Mouse (Mus musculus) B cell, adult 2 months (primary cell): ENCODE data around the gene Mrpl53.

ENCODE experiments used
- DNase-seq, 2 experiments: peaks; one replicate each; pipeline ENCODE4 v3.0.0; 2022

Gene Mrpl53

GRCm38 (mm10) chr6:83122961-83123360, 14.1 kb downstream of the Mrpl53 start:
- no peak for DNase-seq

DNA sequence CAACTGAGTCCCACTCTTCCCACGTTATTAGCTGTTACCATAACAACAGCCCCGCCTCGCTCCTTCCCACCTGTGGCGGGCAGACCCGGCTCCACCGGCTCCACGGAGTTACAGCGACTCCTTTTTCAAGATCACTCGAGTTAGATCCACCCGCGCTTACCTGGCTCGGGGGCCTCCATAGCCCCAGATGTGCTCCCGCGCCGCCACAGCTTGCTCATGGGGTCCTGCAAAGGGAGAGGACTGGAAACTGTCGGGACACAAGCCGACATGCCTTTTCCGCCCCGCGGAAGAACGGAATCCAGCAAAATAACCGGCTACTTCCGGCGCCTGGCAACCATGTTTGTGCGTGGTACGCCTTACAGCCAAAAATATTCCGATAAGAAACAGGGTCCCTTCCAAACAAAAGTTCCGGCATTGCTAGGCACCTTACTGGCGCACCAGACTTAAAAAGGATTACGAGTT, 16.0 kb downstream of the Mrpl53 start:
- peak; percentile 94 to 95 for DNase-seq

- no peak for DNase-seq
These were observed 16.5 kb downstream of the Mrpl53 start, which contains the start of gene Ino80b for GRCm38 (mm10) chr6:83125331-83125730. Gene Ino80b (minus strand): TSS chr6:83125431.

GRCm38 (mm10) chr6:83127419-83127818, 18.6 kb downstream of the Mrpl53 start:
- no peak for DNase-seq

GRCm38 (mm10) chr6:83131469-83132034, 22.7 kb downstream of the Mrpl53 start:
- DNase-seq: no peak

DNA sequence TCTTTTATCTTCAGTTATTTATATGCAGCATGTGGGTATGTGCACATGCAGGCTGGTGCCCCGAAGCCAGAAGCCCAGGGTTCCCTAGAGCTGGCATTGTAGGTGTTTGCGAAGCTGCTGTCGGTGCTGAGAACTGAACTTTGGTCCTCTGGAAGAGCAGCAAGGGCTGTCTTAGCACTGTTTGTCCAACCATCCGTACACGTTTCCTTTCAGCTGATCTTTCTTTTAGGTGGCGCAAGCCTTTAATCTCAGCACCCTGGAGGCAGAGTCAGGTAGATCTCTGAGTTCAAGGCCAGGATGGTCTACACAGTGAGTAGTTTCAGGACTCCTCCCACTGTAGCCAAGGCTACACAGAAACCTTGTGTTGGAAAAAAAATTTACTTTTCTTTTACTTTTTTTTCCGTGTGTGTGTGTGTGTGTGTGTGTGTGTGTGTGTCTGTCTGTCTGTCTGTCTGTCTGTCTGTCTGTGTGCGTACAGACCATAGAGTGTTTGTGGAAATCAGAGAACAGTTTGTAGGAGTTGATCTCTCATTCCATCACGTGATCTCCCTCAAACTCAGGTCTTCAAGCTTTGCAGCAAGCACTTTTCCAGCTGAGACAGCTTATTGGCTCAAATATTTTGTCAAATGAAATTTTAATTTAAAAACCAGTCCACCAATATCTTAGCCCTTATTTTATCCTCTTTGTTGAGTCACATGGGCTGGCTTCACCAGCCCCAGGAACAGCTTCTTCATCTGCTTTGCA, 23.5 kb downstream of the Mrpl53 start:
- DNase-seq: no peak

DNA sequence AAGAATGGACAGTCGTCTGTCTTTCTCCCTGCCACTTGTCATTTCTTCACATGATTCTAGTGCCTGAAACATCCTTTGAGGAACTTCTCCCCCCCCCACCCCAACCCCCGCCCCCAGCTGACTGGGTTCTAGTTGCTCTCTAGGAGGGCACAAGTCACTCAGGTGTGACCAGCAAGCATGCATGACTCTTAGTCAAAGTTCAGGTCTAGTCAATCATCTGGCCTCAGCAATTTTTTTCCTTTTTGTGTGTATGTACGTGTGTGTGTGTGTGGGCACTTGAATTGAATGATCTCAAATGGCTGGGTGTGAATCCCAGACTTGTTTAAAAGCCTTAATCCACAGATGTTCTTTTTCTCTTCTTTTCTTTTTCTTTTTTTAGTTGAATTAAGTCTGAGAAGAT, 25.4 kb downstream of the Mrpl53 start:
- DNase-seq: no peak

DNA sequence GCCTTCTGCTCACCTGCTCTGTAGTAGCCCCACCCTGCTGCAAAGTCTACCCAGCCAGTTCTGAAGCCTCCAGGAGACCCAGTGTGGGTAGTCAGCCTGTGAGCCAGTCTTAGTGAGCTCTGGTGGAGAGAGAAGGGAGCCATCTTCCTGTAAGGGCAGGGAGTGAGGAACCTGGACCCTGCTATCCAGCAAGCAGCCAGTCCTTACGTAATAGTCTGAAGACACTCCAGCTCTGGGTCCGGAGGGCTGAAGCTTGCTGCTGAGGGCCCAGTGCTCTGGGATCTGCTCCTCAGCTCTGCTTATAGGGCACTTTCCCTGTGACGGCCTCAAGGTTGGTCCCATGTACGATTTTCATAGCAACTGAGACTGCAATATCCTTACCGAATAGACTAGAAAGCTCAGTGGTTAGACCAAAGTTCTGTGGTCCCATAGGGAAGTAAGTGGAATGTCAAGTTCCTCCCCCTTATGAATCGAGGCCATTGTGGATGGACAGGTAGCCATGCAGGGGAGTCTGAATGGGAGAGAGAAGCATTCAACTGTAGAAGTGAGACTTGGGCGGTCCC, 26.2 kb downstream of the Mrpl53 start, which contains the start of gene Rtkn:
TSS of gene Rtkn (plus strand) at position 513 of the 563 bp plus-strand sequence.
- no peak for DNase-seq

GRCm38 (mm10) chr6:83135571-83136161, 26.8 kb downstream of the Mrpl53 start:
- no peak for DNase-seq

DNA sequence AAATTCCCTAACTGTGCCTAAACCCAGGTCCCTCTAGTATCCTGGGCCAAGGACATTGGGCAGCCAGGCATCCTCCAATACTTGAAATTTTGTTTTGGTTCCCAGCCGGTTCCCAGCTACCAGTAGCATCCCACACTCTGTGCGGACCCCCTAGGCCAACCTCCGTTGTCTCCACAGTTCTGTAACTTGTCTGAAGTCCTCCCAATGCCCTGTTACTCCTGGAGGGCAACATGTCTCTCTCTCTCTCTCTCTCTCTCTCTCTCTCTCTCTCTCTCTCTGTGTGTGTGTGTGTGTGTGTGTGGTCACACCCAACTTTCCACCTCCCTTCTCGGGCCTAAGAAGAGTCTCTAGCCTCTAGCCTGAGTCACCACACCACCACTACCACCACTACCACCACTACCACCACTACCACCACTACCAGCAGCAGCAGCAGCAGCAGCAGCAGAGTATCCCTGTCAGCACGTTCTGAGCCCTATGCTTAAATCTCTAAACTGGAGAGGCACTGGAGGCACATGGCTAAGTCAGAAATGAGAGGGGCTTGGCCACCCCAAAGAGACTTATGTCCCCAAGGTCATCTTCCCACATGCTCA, 27.5 kb downstream of the Mrpl53 start:
- DNase-seq: no peak

GRCm38 (mm10) chr6:83136881-83137575, 28.2 kb downstream of the Mrpl53 start:
- DNase-seq: no peak

DNA sequence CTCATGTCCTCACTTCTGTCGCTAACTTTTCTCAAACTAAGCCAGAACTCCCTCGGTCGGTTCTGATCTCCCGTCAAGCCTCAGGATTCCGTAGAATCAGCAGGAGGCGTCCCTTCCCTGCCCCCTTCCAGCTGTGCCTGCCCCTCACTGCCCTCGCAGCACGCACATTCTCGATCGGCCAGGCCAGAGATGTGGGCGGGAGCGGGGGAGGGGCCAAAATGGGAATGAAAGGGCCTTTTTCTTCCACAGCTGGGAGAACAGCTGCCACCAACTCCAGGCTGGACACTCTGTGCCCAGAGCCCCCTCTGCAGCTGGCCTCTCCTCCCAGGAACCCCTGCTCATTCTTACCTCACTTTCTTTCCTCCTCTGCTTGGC, 28.7 kb downstream of the Mrpl53 start:
- no peak for DNase-seq

DNA sequence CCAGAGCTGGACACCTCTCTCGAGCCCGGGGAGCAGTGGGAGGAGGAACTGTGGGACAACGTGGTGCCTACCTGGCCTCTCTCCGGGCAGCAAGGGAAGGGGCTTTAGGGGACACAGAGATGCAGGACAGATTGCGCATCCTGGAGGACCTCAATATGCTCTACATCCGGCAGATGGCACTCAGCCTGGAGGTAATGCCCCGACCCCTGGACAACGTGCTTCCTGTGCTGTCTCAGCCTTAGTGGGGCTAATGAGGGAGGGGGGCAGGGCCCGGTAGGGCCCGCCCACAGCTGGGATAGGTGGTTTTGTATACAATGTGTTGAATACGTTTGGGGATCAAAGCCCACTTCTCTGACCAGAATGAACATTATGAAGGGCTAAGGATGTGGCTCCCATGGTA, 29.2 kb downstream of the Mrpl53 start:
- no peak for DNase-seq

- no peak for DNase-seq
These were observed 31.2 kb downstream of the Mrpl53 start for GRCm38 (mm10) chr6:83140044-83140443.

- DNase-seq: no peak
These were observed 32.8 kb downstream of the Mrpl53 start for GRCm38 (mm10) chr6:83141636-83142035.

DNA sequence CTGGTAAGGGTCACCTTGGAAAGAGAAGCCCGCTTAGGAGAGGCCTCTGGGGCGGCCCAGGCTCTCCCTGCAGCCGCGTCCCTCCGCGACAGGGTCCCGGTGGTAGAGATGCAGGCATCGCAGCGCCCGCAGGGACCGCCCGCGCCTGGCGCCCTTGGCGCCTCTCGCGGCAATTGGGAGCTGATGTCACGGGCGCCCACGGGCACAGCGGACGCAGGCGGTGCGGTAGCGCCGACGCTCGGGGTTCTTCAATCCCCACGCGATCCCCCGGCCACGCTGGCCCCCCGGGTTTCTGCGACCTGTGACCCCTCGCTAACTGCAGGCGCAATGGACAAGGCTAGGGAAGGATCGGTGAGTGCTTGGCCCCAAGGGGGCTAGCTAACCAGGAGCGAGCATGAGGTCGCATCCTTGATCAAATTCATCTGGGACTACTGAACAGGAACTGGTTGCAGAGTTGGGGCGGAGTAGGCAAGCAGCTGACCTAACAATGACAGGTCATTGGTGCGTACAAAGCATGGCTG, 33.4 kb downstream of the Mrpl53 start:
- DNase-seq: no peak

DNA sequence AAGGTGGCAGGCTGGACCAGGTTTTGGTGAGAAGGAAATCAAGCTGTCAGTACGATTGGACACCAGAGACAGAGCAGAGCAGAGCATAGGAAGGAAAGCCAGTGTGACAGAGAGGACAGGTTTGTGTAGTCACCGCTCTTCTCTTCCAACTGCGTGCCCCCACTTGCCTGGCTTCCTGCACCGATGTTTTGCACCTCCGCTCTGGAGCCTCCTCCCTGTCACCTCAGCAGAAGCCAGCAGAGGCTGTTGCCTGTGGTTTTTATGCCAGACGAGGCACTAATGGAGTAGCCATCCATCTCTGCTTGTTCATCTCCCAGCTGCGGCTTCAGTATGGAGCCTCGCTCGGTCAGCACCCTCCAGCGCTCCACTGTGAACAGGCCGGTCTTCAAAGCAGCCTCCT, 34.0 kb downstream of the Mrpl53 start:
- no peak for DNase-seq

DNA sequence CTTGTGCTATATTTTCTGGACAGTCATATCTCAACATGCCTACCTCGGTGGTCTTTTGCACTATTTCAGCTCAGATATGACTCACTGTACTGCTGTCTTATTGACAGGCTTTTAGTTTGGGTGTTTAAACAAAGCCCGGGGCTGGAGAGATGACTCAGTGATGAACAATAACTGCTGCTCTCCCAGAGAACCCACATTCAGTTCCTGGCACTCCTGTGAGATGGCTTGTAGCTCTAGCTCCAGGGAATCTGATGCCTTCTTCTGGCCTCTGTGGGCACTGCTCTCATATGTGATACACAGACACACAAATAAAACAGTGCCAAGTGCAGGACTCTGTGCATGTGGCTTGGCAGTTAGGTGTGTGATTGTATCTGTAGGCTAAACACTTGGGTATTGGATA, 36.4 kb downstream of the Mrpl53 start:
- DNase-seq: no peak

- no peak for DNase-seq
These were observed 37.0 kb downstream of the Mrpl53 start for GRCm38 (mm10) chr6:83145805-83146204.

DNA sequence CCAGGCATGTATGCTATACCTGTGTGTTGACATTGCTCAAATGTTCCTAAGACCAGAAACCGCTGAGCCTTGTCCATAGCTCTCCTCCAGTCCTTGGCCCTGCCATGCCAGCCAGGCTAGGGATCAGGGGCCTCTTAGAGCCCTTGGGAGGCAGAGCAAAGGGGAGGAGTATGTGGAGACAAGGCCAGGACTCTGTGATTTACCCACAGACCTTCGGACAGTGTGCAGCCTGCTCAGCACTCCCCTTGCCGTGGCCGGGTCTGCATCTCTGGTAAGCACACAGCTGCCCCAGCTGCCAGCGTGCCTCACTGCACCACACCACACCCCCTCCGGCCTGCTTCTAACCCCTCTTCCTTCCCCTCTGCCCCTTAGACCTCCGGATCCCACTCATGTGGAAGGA, 38.4 kb downstream of the Mrpl53 start:
- DNase-seq: no peak

- no peak for DNase-seq
These were observed 42.9 kb downstream of the Mrpl53 start for GRCm38 (mm10) chr6:83151721-83152120.

DNA sequence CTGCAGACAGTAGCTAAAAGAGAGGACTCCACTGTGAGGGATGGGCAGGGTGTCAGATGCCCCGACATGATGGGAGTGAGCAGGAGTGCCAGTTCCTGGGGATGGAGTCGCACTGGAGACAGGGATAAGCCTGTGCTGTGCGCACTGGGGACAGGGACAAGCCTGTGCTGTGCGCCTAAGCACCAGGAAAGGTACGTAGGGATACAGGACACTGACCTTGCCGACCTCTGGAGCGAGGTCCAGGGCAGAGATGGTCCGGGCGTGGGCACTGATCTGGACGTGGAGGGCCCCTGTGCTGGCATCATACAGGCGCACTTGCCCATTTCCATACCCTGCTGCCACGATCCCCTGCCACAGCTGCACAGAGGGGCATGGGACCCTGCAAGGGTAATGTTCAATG, 44.2 kb downstream of the Mrpl53 start:
- DNase-seq: no peak

GRCm38 (mm10) chr6:83153485-83153884, 44.6 kb downstream of the Mrpl53 start:
- DNase-seq: no peak
